Mouse (Mus musculus): ENCODE measurements around the gene Cdh4.

Cdh4 gene

DNA sequence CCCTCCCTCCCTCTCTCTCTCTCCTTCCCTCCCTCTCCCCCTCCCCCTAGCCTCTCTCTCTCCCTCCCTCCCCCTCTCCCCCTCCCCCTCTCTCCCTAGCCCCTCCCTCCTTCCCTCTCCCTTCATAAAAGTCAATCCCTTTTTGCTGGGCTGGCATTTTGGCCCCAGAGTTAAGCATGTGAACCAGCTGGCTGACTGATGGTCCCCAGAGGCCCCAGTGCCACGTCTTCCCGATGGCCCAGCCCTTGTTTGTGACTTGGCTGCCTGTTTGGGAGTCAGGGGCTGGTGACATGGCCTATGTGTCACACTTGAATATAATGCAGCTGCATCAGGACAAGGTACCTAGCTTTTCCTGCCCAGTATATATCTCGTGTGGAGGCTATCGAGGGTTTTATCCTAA, 96.3 kb downstream of the Cdh4 start:
- no peak for DNase-seq (ENCODE audit: low spot score)

DNA sequence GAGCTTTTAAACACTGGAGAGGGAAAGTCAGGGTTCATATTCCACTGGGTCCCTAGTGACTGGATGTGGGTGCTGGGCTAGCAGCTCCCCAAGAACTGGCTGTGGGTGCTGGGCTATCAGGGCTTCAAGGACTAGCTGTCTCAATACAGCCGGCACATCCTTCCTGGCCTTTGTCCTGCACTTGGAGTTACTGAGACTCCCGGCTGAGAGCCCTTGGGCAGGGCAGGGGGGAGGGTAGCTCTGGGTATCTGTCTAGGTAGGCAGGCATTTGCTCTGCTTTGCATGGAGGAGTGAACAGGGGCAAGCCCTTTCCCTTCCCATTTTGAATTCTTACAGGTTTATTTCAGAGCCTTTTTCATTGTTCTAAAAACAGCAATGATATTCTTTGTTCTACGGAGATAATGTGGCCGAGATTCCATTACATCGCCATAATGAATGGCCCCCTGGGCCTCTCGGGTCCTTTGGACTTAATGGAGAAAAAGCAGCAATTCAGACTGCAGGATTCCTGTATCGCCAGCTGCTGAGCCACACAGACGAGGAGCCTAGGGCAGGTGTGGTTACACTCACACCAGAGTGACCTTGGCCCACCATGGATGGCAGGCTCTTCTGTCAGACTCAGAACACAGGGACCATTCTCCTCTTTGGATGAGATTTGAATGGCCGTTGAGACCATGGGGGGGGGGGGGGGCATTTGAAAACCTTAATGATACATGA, 97.5 kb downstream of the Cdh4 start:
- DNase-seq (ENCODE audit: low spot score), result no peak

DNA sequence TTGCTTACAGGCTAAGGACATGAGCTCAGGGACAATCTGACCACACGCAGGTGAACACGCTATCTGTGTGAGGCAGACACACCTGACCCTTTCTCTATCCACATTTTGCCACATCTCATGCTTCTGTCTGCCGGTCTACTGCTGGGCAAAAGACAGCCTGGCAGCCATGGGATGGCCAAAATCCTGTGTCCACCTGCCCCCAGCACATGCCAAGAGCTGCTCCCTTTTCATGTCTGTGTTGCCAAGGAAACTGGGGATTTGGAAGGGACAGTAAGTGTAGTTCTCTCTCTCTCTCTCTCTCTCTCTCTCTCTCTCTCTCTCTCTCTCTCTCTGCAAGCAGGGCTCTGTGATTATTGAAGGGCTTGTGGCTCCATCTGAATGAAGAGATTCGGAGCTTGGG, 98.9 kb downstream of the Cdh4 start:
- no peak for DNase-seq (ENCODE audit: low spot score)

DNA sequence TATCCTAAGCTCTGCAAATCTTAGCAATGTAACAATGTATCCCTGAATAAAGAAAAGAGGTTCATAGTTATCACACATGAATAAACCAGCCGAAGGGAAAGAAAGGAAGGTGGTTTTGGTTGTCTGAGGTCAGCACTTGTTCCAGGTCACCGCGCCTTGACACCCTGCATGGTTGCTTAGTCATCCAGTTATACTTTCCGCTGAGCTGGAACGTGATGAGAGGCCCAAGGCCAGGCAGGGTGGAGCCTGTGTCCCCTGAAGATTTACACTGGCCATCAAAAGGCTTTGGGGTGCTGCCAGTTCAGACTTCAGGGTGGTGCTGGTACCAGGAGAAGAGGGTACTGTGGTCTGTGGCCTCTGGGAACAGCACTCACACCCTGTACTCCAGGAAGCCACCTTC, 105.4 kb downstream of the Cdh4 start:
- DNase-seq (ENCODE audit: low spot score), result no peak

DNA sequence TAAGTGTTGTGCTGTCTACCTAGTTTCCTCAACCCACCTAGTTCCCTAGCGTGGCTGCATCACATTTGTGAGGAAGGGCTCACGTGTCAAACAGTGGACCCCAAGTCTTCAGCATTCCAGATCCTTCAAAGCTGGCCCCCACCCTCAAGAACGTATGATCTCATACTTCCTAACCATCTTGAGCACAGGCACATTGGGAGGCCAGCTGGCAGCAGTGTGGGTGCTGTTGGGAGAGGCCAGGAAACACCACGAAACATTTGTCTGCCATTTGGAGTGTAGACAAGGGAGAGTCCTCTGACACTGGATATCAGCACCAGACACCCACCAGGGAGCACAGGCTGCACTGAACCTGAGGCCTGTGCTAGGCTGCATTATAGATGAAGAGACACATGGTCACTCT, 113.7 kb downstream of the Cdh4 start:
- DNase-seq (ENCODE audit: low spot score), result no peak

DNA sequence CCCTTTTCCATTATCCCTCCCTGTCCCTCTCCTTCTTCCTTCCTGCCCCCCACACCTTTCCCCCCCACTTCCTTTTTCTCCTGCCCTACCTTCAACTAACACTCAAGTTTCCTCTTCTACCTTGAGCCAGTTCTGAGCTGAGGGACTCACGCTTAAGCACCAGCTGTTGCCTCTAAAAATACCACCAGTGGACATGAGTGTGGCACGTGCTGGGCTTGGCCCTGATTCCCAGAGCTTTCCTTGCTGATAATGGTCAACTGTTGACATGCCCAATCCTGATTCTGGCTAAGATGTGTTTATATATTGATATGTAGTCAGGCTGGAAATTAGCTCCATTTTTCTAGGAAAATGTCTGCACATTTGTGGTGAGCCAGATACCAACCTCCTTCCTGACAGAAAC, 120.1 kb downstream of the Cdh4 start:
- no peak for DNase-seq (ENCODE audit: low spot score)

DNA sequence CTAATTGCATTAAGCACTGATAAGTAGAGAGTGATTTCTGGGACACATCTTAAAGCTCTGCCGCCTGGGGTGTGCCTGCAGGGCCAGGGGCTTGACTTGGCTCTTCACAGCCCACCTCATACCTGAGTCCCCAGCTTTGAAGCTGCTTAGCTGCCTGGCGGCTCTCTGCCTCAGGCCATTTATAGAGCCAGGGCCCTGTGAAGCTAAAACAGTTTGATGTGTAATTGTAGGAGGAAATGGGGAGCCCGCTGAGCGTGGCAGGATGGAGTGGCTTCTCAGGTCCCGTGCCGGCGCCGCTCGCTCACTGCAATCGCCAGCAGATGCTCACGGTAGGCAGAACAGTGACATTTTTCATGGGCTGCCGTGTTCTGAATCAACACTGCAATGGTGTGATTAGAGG, 123.4 kb downstream of the Cdh4 start:
- no peak for DNase-seq (ENCODE audit: low spot score)

DNA sequence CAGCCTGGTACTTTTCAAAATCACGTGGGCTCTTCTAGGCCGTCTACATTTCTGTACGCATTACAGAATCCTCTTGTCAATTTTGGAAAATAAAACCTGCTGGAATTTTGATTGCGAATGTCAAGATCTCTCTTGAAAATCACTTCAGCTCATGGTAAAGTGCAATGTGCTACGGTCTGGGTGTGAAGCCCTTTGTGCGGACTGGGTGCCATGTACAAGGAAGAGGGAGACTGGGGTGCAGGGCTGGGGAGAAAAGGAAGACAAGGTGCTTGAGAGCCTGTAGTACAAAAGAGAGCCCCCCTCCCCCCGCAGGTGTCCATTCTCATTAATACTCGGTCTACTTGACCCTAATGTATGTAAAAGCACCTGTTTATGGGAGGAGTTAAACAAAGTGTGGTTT, 125.7 kb downstream of the Cdh4 start:
- no peak for DNase-seq (ENCODE audit: low spot score)

DNA sequence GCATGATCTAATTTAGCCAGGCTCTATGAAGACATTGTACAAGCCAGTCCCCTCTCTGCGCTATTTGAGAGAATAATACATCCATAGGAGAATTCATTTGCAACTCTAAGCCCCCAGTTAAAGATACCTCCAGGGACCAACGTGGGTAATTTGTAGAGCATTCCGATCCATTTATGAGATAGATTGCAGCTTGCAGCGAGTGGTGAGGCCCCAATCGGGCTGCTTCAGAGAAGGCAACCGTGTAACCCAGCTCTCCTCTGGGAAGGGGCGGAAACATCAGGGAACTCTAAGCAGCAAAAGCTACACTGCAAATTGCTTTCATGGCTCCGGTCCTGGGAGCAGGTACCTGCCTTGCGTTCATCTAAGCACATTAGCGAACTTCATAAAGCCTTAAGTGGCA, 126.9 kb downstream of the Cdh4 start:
- no peak for DNase-seq (ENCODE audit: low spot score)

DNA sequence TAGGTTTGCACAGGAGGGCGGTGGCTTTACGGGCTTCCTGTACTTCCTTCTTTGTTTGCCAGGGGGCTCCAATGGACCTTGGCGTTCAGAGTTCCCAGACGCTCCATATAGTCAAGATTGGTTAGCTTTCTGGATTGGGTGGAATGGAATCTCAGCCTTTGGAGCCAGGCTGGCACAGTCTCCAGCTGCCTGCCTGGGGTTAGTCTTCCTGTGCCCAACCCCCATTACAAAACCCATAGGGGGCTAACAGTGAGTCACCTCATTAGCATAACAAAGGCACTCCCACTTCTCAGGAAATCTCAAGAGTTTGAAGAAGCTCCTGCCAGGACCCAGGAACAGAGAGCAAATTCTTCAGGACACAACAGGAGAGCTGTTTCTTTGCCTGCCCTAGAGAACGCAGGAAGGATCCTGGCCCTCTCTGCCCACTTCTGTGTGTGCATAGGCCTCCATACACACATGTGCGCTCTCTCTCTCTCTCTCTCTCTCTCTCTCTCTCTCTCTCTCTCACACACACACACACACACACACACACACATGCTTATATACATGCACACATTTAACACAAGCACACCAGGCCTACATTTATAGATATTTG, 129.0 kb downstream of the Cdh4 start:
- DNase-seq (ENCODE audit: low spot score), result no peak

DNA sequence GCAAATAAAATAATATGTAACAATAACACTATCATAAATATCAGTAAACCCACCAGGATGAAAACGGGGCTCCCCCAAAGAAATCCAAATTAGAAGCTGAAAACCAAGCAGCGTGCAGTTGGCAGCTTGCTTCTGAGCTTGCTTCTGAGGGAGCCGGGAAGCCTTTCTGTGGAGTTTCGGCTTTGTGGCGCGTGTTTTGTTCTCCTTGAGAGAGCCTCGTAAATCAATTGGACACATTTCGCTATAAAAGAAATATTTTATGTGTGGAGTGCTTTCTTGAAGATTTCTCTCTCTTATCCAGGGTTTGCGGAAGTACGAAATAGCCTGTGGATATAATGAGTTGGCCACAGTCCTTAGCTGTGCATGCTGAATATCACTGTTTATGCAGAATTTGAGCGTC, 131.1 kb downstream of the Cdh4 start:
- no peak for DNase-seq (ENCODE audit: low spot score)

DNA sequence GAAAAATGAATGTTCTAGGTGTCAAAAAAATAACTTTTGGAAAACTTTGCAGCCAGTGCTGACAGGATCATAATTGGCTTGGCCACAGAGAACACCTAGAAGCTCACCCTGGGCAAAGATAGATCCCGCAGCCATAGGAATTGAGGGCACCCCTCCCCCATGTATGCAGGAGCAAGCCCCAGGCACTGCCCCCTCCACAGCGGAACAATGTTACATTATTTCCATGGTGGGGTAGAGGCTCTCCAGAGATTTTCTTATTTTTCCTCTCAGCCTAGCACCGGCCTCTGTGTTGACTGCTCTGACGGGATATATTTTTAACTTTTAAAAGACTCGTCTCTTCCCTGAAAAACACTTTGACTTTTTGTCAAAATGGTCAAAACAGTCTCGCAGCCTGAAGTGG, 131.6 kb downstream of the Cdh4 start:
- DNase-seq (ENCODE audit: low spot score), result no peak

DNA sequence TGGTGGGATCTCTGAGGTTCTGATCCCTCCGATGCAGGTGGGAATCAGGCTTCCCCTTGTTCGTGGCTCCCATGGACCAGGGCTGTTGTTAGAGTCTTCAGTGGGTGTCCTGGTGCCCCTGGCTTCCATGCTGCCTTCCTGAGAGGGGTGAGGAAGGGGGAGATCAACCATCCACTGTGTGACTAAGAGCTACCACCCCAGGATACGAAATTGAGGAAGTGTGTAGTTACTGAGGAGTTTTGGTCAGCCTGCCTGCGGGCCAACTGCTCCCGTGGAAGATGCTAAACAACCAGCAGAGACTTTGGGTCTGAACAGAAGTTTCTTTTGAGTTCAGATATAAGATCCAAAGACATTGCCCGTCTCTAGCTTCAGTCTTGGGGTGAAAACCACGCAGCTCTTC, 133.4 kb downstream of the Cdh4 start:
- no peak for DNase-seq (ENCODE audit: low spot score)

DNA sequence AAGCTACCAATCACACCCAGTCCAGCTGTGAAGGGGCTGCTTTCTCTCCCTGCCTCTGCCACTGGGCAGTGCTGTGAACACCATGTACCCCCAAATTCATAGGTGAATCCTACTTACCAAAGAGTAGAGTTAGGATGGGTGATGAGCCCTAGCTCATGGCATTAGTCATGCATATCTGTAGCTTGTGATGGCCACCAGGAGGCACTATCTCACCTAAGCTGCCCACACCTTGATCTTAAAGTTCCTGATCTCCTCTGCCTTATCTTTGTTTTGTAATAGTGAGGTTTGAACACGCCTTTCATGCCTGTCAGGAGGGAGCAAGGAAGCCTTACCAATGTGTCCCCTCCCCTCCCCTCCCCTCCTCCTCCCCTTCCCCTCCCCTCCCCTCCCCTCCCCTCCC, 134.0 kb downstream of the Cdh4 start:
- no peak for DNase-seq (ENCODE audit: low spot score)

DNA sequence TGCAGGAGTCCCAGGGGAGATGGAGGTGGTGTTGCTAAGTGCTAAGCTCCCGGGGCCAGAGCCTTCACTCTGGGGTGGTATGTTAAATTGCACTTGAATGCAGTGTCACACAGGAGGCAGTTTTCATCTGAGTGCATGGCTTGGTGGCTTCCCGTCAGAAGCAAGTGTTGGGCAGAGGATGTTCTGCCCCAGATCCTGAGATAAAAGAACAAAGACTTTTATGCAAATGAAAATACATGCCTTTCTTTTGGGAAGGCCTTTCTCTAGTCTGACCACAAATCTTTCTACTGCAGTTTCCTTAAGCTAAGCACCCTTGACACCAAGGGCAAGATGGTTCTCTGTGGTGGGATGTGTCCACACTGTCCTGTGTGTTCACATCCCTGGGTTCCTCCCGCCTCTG, 136.1 kb downstream of the Cdh4 start:
- no peak for DNase-seq (ENCODE audit: low spot score)

DNA sequence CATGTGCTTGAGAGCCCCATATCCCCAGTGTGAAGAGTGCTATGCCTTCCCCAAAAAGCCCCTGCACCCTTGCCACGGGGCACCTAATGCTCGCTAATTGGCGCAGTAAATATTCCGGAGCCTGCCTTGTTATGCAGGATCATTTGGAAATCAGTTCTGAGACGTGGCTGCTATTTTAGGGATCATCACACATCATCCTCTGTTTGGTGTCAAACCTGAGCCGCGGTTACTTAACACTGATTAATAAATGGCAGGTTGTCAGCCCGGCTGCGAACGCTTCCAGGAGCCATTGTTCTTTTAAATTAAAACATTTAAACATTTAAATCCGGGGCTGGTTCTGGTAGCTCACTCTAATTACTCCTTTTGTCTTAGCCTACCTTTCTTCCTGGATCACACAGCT, 136.6 kb downstream of the Cdh4 start:
- no peak for DNase-seq (ENCODE audit: low spot score)

DNA sequence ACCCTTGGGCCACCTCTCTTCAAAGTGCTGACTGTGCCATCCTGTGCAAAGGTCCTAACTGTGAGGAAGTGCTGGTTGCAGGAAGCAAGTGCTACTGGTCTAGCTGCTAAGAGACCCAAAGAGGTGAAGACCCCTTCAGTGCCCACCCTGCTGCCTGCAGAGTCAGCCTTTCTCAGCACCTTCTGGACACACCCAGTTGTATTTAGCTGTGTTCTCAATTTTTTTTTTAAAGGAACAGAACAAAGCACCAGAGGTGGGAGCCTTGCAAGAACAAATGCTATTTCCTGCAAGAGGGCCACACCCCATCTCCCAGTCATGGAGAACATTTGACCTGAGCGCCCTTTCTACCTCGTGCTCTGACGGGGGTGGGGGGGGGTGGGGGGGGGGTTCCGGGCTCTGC, 138.2 kb downstream of the Cdh4 start:
- no peak for DNase-seq (ENCODE audit: low spot score)

DNA sequence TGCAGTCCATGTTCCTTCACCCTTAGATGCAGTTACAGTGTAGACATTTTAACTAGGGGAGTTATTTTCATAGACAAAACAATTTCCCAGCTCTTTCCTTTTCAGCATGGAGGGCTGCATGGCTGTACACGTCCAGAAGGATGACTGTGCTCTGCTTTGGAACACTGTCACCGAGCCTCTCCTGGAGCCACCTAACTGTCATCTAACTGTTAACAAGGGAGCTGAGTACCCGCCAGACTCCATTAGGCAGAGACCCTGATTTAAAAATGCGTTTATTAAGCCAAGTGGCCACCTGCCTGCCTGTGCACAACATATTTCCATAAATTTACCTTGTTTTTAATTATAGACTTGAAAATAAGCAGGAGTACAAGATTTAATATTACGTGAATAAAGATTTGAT, 138.8 kb downstream of the Cdh4 start:
- DNase-seq (ENCODE audit: low spot score), result no peak

DNA sequence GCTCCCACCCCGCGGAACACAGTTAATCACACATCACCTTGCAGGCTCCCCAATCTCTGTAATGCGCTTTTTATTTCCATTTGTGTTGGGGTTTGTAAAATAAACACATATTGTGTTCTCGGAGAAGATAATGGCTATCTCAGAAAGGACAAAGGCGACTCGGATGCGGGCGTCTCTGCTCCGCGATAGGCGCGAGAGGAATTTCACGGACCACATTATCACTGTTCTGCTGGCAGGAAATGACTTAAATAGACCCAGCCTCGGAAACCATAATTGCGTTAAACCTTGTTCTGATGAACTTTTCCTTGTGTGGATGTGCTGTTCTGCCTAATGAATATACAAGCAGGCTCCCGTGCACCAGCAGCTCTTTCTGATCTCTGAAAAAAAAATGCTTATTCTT, 140.7 kb downstream of the Cdh4 start:
- no peak for DNase-seq (ENCODE audit: low spot score)

DNA sequence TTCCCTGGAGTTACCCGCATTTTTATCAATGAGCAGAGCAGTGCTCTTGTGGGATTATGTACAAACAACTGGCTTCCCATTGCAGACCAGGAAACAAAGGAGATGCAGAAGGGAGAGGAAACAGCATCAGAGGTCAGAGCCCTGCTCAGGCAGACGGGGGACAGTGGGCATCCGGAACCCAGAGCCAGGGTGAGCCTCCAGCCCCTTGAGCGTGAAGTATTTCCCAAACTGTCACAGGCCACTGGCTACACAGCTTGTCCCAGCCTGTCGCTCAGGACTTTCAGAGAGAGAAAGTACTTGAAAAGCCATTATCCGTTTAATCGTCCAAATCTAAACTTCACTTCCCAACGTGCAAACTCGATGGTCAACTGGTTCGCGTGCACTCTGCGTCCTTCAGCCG, 142.4 kb downstream of the Cdh4 start:
- DNase-seq (ENCODE audit: low spot score), result no peak

DNA sequence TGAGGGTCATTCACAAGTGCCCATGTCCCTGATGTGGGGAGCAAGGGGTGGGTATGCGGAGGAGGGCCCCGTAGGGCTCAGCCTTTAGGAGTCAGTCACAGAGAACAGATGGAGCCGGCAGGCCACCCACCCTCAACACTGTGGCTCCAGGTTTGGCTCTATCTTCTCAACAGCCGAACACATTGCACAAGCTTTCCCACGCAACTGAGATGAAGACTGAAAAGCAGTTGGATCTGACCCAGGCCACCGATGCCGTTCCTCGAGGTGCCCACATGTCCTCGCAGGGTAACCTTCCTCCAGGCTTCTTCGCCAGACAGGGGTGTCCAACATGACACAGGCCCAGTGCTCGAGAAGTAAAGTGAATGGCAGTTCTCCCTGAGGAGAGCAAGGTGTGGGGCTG, 144.2 kb downstream of the Cdh4 start:
- DNase-seq (ENCODE audit: low spot score), result no peak

DNA sequence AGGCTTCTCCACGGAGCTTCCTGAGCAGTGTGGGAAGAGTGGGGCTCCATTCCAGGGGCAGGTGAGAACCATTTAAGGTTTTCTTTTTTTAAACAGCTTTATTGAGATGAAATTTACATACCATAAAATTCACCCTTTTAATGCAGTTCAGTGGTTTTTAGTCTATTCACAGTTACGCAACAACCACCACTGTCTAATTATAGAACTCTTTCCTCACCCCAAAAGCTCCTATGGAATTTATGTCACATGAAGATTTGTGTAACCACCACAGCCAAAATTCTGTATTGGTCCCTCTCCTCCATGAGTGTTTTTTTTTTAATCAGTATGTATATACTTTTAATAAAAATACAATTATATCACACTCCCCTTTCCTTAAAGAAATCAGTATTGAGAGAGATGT, 144.8 kb downstream of the Cdh4 start:
- DNase-seq (ENCODE audit: low spot score), result no peak

DNA sequence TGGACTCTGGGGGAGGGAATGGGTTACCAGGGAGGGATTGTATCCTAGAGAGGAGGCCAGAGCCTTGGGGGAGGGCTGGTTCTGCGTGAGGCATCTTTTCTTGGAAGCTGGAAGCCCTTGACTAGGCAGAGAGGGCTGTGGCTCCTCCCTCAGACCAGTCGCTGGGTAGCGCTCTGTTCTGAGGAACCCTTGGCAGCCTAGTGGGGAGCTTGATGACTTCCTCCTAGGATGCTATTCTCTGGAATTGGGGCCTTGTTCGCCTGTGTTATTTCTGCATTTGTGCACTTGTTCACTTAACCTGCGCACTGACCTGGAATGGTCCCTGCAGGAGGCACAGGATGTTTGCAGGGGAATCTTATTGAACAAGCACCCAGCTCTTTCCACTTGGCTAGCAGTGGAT, 149.4 kb downstream of the Cdh4 start:
- no peak for DNase-seq (ENCODE audit: low spot score)

DNA sequence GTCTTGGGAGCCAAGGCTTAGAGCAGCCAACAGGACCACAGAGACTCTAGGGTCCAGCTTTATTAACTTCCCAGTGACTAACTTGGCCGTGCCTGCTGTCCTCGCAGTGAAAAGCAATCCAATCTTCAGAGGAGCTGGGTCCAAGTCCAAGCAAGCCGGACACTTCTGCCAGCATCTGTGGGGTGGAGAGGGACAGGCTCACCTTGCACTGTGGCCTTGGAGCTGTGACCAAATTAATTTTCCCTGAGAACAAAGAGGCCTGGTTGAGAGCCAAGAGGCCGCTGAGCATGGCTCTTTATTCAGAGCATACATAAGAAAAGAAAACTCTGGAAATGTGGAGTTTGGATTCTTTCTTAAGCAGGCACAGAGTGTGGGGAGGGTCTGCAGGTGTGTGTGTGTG, 152.8 kb downstream of the Cdh4 start:
- no peak for DNase-seq (ENCODE audit: low spot score)

DNA sequence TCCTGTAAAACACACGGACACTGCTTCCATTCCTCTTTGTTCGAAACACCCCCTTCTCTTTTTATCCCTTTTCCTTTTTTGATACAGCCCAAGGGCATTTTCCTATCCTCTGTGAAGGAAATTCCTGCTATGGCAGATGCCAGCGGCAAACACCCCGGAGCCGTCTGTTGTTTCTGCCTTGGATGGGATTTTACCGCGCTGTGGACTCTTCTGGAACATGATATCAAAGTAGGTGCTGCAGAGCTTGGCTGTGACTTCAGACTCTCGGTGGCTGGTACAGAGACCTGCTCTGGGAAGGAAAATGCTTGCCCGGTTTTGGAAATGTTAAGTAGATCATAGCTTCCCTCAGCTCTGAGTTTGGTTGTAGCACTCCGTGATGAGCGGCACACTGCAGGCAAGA, 156.7 kb downstream of the Cdh4 start:
- no peak for DNase-seq (ENCODE audit: low spot score)
